Mouse (Mus musculus): ENCODE results near the gene Cdh4.

Gene Cdh4

DNA sequence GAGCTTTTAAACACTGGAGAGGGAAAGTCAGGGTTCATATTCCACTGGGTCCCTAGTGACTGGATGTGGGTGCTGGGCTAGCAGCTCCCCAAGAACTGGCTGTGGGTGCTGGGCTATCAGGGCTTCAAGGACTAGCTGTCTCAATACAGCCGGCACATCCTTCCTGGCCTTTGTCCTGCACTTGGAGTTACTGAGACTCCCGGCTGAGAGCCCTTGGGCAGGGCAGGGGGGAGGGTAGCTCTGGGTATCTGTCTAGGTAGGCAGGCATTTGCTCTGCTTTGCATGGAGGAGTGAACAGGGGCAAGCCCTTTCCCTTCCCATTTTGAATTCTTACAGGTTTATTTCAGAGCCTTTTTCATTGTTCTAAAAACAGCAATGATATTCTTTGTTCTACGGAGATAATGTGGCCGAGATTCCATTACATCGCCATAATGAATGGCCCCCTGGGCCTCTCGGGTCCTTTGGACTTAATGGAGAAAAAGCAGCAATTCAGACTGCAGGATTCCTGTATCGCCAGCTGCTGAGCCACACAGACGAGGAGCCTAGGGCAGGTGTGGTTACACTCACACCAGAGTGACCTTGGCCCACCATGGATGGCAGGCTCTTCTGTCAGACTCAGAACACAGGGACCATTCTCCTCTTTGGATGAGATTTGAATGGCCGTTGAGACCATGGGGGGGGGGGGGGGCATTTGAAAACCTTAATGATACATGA lies 97.5 kb downstream of the Cdh4 start:
- no peak for DNase-seq

DNA sequence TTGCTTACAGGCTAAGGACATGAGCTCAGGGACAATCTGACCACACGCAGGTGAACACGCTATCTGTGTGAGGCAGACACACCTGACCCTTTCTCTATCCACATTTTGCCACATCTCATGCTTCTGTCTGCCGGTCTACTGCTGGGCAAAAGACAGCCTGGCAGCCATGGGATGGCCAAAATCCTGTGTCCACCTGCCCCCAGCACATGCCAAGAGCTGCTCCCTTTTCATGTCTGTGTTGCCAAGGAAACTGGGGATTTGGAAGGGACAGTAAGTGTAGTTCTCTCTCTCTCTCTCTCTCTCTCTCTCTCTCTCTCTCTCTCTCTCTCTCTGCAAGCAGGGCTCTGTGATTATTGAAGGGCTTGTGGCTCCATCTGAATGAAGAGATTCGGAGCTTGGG lies 98.9 kb downstream of the Cdh4 start:
- DNase-seq, result no peak

DNA sequence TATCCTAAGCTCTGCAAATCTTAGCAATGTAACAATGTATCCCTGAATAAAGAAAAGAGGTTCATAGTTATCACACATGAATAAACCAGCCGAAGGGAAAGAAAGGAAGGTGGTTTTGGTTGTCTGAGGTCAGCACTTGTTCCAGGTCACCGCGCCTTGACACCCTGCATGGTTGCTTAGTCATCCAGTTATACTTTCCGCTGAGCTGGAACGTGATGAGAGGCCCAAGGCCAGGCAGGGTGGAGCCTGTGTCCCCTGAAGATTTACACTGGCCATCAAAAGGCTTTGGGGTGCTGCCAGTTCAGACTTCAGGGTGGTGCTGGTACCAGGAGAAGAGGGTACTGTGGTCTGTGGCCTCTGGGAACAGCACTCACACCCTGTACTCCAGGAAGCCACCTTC lies 105.4 kb downstream of the Cdh4 start:
- no peak for DNase-seq

DNA sequence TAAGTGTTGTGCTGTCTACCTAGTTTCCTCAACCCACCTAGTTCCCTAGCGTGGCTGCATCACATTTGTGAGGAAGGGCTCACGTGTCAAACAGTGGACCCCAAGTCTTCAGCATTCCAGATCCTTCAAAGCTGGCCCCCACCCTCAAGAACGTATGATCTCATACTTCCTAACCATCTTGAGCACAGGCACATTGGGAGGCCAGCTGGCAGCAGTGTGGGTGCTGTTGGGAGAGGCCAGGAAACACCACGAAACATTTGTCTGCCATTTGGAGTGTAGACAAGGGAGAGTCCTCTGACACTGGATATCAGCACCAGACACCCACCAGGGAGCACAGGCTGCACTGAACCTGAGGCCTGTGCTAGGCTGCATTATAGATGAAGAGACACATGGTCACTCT lies 113.7 kb downstream of the Cdh4 start:
- DNase-seq, result no peak

DNA sequence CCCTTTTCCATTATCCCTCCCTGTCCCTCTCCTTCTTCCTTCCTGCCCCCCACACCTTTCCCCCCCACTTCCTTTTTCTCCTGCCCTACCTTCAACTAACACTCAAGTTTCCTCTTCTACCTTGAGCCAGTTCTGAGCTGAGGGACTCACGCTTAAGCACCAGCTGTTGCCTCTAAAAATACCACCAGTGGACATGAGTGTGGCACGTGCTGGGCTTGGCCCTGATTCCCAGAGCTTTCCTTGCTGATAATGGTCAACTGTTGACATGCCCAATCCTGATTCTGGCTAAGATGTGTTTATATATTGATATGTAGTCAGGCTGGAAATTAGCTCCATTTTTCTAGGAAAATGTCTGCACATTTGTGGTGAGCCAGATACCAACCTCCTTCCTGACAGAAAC lies 120.1 kb downstream of the Cdh4 start:
- no peak for DNase-seq

DNA sequence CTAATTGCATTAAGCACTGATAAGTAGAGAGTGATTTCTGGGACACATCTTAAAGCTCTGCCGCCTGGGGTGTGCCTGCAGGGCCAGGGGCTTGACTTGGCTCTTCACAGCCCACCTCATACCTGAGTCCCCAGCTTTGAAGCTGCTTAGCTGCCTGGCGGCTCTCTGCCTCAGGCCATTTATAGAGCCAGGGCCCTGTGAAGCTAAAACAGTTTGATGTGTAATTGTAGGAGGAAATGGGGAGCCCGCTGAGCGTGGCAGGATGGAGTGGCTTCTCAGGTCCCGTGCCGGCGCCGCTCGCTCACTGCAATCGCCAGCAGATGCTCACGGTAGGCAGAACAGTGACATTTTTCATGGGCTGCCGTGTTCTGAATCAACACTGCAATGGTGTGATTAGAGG lies 123.4 kb downstream of the Cdh4 start:
- peak; percentile 6 for DNase-seq

DNA sequence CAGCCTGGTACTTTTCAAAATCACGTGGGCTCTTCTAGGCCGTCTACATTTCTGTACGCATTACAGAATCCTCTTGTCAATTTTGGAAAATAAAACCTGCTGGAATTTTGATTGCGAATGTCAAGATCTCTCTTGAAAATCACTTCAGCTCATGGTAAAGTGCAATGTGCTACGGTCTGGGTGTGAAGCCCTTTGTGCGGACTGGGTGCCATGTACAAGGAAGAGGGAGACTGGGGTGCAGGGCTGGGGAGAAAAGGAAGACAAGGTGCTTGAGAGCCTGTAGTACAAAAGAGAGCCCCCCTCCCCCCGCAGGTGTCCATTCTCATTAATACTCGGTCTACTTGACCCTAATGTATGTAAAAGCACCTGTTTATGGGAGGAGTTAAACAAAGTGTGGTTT lies 125.7 kb downstream of the Cdh4 start:
- no peak for DNase-seq

DNA sequence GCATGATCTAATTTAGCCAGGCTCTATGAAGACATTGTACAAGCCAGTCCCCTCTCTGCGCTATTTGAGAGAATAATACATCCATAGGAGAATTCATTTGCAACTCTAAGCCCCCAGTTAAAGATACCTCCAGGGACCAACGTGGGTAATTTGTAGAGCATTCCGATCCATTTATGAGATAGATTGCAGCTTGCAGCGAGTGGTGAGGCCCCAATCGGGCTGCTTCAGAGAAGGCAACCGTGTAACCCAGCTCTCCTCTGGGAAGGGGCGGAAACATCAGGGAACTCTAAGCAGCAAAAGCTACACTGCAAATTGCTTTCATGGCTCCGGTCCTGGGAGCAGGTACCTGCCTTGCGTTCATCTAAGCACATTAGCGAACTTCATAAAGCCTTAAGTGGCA lies 126.9 kb downstream of the Cdh4 start:
- DNase-seq, result no peak

DNA sequence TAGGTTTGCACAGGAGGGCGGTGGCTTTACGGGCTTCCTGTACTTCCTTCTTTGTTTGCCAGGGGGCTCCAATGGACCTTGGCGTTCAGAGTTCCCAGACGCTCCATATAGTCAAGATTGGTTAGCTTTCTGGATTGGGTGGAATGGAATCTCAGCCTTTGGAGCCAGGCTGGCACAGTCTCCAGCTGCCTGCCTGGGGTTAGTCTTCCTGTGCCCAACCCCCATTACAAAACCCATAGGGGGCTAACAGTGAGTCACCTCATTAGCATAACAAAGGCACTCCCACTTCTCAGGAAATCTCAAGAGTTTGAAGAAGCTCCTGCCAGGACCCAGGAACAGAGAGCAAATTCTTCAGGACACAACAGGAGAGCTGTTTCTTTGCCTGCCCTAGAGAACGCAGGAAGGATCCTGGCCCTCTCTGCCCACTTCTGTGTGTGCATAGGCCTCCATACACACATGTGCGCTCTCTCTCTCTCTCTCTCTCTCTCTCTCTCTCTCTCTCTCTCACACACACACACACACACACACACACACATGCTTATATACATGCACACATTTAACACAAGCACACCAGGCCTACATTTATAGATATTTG lies 129.0 kb downstream of the Cdh4 start:
- no peak for DNase-seq

DNA sequence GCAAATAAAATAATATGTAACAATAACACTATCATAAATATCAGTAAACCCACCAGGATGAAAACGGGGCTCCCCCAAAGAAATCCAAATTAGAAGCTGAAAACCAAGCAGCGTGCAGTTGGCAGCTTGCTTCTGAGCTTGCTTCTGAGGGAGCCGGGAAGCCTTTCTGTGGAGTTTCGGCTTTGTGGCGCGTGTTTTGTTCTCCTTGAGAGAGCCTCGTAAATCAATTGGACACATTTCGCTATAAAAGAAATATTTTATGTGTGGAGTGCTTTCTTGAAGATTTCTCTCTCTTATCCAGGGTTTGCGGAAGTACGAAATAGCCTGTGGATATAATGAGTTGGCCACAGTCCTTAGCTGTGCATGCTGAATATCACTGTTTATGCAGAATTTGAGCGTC lies 131.1 kb downstream of the Cdh4 start:
- DNase-seq, result no peak

DNA sequence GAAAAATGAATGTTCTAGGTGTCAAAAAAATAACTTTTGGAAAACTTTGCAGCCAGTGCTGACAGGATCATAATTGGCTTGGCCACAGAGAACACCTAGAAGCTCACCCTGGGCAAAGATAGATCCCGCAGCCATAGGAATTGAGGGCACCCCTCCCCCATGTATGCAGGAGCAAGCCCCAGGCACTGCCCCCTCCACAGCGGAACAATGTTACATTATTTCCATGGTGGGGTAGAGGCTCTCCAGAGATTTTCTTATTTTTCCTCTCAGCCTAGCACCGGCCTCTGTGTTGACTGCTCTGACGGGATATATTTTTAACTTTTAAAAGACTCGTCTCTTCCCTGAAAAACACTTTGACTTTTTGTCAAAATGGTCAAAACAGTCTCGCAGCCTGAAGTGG lies 131.6 kb downstream of the Cdh4 start:
- DNase-seq, result no peak

DNA sequence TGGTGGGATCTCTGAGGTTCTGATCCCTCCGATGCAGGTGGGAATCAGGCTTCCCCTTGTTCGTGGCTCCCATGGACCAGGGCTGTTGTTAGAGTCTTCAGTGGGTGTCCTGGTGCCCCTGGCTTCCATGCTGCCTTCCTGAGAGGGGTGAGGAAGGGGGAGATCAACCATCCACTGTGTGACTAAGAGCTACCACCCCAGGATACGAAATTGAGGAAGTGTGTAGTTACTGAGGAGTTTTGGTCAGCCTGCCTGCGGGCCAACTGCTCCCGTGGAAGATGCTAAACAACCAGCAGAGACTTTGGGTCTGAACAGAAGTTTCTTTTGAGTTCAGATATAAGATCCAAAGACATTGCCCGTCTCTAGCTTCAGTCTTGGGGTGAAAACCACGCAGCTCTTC lies 133.4 kb downstream of the Cdh4 start:
- no peak for DNase-seq

DNA sequence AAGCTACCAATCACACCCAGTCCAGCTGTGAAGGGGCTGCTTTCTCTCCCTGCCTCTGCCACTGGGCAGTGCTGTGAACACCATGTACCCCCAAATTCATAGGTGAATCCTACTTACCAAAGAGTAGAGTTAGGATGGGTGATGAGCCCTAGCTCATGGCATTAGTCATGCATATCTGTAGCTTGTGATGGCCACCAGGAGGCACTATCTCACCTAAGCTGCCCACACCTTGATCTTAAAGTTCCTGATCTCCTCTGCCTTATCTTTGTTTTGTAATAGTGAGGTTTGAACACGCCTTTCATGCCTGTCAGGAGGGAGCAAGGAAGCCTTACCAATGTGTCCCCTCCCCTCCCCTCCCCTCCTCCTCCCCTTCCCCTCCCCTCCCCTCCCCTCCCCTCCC lies 134.0 kb downstream of the Cdh4 start:
- peak; percentile 13 for DNase-seq

DNA sequence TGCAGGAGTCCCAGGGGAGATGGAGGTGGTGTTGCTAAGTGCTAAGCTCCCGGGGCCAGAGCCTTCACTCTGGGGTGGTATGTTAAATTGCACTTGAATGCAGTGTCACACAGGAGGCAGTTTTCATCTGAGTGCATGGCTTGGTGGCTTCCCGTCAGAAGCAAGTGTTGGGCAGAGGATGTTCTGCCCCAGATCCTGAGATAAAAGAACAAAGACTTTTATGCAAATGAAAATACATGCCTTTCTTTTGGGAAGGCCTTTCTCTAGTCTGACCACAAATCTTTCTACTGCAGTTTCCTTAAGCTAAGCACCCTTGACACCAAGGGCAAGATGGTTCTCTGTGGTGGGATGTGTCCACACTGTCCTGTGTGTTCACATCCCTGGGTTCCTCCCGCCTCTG lies 136.1 kb downstream of the Cdh4 start:
- DNase-seq, result no peak

DNA sequence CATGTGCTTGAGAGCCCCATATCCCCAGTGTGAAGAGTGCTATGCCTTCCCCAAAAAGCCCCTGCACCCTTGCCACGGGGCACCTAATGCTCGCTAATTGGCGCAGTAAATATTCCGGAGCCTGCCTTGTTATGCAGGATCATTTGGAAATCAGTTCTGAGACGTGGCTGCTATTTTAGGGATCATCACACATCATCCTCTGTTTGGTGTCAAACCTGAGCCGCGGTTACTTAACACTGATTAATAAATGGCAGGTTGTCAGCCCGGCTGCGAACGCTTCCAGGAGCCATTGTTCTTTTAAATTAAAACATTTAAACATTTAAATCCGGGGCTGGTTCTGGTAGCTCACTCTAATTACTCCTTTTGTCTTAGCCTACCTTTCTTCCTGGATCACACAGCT lies 136.6 kb downstream of the Cdh4 start:
- DNase-seq, result no peak

DNA sequence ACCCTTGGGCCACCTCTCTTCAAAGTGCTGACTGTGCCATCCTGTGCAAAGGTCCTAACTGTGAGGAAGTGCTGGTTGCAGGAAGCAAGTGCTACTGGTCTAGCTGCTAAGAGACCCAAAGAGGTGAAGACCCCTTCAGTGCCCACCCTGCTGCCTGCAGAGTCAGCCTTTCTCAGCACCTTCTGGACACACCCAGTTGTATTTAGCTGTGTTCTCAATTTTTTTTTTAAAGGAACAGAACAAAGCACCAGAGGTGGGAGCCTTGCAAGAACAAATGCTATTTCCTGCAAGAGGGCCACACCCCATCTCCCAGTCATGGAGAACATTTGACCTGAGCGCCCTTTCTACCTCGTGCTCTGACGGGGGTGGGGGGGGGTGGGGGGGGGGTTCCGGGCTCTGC lies 138.2 kb downstream of the Cdh4 start:
- DNase-seq, result no peak

DNA sequence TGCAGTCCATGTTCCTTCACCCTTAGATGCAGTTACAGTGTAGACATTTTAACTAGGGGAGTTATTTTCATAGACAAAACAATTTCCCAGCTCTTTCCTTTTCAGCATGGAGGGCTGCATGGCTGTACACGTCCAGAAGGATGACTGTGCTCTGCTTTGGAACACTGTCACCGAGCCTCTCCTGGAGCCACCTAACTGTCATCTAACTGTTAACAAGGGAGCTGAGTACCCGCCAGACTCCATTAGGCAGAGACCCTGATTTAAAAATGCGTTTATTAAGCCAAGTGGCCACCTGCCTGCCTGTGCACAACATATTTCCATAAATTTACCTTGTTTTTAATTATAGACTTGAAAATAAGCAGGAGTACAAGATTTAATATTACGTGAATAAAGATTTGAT lies 138.8 kb downstream of the Cdh4 start:
- DNase-seq, result no peak

DNA sequence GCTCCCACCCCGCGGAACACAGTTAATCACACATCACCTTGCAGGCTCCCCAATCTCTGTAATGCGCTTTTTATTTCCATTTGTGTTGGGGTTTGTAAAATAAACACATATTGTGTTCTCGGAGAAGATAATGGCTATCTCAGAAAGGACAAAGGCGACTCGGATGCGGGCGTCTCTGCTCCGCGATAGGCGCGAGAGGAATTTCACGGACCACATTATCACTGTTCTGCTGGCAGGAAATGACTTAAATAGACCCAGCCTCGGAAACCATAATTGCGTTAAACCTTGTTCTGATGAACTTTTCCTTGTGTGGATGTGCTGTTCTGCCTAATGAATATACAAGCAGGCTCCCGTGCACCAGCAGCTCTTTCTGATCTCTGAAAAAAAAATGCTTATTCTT lies 140.7 kb downstream of the Cdh4 start:
- no peak for DNase-seq

DNA sequence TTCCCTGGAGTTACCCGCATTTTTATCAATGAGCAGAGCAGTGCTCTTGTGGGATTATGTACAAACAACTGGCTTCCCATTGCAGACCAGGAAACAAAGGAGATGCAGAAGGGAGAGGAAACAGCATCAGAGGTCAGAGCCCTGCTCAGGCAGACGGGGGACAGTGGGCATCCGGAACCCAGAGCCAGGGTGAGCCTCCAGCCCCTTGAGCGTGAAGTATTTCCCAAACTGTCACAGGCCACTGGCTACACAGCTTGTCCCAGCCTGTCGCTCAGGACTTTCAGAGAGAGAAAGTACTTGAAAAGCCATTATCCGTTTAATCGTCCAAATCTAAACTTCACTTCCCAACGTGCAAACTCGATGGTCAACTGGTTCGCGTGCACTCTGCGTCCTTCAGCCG lies 142.4 kb downstream of the Cdh4 start:
- no peak for DNase-seq

DNA sequence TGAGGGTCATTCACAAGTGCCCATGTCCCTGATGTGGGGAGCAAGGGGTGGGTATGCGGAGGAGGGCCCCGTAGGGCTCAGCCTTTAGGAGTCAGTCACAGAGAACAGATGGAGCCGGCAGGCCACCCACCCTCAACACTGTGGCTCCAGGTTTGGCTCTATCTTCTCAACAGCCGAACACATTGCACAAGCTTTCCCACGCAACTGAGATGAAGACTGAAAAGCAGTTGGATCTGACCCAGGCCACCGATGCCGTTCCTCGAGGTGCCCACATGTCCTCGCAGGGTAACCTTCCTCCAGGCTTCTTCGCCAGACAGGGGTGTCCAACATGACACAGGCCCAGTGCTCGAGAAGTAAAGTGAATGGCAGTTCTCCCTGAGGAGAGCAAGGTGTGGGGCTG lies 144.2 kb downstream of the Cdh4 start:
- no peak for DNase-seq

DNA sequence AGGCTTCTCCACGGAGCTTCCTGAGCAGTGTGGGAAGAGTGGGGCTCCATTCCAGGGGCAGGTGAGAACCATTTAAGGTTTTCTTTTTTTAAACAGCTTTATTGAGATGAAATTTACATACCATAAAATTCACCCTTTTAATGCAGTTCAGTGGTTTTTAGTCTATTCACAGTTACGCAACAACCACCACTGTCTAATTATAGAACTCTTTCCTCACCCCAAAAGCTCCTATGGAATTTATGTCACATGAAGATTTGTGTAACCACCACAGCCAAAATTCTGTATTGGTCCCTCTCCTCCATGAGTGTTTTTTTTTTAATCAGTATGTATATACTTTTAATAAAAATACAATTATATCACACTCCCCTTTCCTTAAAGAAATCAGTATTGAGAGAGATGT lies 144.8 kb downstream of the Cdh4 start:
- DNase-seq, result no peak

DNA sequence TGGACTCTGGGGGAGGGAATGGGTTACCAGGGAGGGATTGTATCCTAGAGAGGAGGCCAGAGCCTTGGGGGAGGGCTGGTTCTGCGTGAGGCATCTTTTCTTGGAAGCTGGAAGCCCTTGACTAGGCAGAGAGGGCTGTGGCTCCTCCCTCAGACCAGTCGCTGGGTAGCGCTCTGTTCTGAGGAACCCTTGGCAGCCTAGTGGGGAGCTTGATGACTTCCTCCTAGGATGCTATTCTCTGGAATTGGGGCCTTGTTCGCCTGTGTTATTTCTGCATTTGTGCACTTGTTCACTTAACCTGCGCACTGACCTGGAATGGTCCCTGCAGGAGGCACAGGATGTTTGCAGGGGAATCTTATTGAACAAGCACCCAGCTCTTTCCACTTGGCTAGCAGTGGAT lies 149.4 kb downstream of the Cdh4 start:
- DNase-seq, result peak; percentile 35

DNA sequence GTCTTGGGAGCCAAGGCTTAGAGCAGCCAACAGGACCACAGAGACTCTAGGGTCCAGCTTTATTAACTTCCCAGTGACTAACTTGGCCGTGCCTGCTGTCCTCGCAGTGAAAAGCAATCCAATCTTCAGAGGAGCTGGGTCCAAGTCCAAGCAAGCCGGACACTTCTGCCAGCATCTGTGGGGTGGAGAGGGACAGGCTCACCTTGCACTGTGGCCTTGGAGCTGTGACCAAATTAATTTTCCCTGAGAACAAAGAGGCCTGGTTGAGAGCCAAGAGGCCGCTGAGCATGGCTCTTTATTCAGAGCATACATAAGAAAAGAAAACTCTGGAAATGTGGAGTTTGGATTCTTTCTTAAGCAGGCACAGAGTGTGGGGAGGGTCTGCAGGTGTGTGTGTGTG lies 152.8 kb downstream of the Cdh4 start:
- DNase-seq, result no peak

DNA sequence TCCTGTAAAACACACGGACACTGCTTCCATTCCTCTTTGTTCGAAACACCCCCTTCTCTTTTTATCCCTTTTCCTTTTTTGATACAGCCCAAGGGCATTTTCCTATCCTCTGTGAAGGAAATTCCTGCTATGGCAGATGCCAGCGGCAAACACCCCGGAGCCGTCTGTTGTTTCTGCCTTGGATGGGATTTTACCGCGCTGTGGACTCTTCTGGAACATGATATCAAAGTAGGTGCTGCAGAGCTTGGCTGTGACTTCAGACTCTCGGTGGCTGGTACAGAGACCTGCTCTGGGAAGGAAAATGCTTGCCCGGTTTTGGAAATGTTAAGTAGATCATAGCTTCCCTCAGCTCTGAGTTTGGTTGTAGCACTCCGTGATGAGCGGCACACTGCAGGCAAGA lies 156.7 kb downstream of the Cdh4 start:
- no peak for DNase-seq

DNA sequence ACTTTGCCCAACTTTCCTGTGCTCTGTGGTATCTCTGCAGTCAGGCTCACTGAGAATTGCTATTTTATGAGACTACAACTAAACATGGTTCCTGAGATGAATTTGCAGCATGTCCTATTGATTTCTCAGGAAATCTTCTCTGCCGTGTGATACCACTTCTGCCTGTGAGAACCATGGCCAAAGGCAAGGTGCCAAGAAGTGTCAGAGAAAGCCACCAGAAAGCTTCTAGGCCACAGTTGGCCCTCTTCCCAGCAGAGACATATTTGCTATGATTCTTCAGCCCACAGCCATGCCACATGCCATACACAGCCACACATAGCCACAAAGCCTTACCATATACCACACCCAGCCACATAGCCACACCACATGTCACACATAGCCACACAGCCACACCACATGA lies 157.7 kb downstream of the Cdh4 start:
- peak; percentile 20 for DNase-seq
